Mouse (Mus musculus) left cerebral cortex, adult 2 months (tissue): ENCODE data around the gene Rundc3a. TPM values are rescaled to one million over a fixed set of nuclear protein-coding genes. Genes with fewer than 3 reads are reported as not detected.
"Not testable (repeated sequence)": the region's sequence is repeated elsewhere in the genome, so short reads cannot be mapped to it uniquely, and the experiment has no call there.

Experiments
- DNase-seq, 2 experiments: peaks; one replicate each; pipeline ENCODE4 v3.0.0; 2021 to 2022; ENCODE audit warnings: low spot score in 2 of 2, mixed read lengths in 1 of 2; ENCODE audit errors: extremely low spot score in 1 of 2
- H3K27ac ChIP-seq: fragments of 200-600 bp; 2 replicates; pipeline ENCODE4 v1.8.1; 2022
- H3K4me3 ChIP-seq: fragments of 200-600 bp; 2 replicates; pipeline ENCODE4 v1.8.1; 2022
- CTCF ChIP-seq: fragments of 200-600 bp; IDR thresholded peaks from 2 replicates; pipeline ENCODE4 v1.8.1; 2022; ENCODE audit warnings: antibody characterized with exemption, mild to moderate bottlenecking, moderate library complexity
- intact Hi-C: fragments of 180-260 bp; cut with DNase I; formaldehyde crosslinking; loops from one replicate; pipeline ENCODE4 v1.15.1; 2025
- total RNA-seq, 2 experiments: library from RNA; stranded (reverse); gene quantifications; 2 replicates each; pipeline ENCODE4 v1.2.3; 2021

The Rundc3a gene
- total RNA-seq, 2 experiments from 2014 or later = 505 to 522 TPM

DNA sequence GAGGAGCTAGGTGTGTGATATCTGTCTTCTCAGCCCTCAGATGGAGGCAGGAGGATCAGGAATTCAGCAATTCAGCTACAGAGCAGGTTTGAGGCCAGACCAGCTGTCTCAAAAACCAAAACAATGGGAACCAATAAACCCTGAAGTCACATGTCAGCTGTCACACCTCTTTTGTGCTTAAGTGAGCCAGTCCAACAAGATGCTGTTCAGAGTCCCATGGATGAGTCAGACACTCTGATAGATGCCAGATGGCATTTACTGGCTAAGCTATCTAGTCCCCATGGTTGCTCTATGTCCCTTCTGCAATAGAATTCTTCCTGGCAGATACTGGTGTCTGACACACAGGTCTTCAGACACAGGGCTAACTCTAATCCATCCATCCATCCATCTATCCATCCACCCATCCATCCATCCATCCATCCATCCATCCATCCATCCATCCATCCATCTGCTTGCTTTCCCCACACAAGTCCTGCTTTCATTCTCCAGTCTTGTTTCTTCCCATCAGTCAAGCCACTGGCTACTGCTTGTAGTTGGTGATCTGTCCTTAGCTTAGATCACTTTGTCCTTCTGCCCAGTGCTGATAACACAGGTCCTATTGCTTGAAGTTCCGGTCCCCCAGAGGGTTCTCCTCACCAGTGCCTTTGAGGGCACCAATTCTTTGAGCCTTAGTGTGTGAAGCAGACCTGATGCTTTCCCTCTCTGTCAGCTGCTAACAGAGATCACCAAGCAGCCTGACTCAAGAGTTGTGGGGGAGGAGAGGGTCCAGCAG, 9.7 kb upstream of the Rundc3a start:
- H3K27ac ChIP-seq = peak overlapping the region; percentile 36
- no peak overlapping the region for H3K4me3 ChIP-seq
- DNase-seq = no peak
- intact Hi-C loops = no loop called here
- TF ChIP-seq CTCF = no peak

GRCm38 (mm10) chr11:102384418-102384817, 8.8 kb upstream of the Rundc3a start:
- no peak for TF ChIP-seq CTCF
- DNase-seq = no peak
- intact Hi-C loops = no loop called here

DNA sequence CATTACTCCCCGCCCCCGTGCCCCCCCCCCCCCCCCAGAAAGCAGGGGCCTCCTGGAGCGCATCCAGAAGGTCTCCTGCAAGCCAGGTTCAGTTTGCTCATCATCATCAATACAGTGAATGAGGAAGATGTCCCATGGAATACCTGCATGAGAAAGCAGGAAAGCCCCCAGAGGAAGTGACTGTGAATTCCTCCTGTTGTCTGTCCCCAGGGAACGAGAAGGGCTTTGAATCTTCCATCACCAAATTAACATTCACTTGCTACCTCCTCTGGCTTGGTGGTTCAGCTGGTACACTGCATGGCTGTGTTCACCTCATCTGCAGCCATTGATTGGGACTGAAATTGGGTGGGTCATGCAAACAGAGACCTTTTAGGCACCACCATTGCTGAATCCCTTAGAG, 8.1 kb upstream of the Rundc3a start:
- H3K27ac ChIP-seq = no peak overlapping the region
- DNase-seq = no peak
- H3K4me3 ChIP-seq = no peak overlapping the region
- intact Hi-C loops = no loop called here
- TF ChIP-seq CTCF = no peak

More at GRCm38 (mm10) chr11:102384418-102384817, 8.8 kb upstream of the Rundc3a start:
- Histone ChIP-seq H3K27ac (peak overlapping the region; percentile 36), H3K4me3 (no peak overlapping the region)

GRCm38 (mm10) chr11:102386121-102386520, 7.1 kb upstream of the Rundc3a start:
- DNase-seq = no peak
- no peak for TF ChIP-seq CTCF
- intact Hi-C loops = no loop called here
- H3K27ac ChIP-seq = no peak overlapping the region
- H3K4me3 ChIP-seq = no peak overlapping the region

DNA sequence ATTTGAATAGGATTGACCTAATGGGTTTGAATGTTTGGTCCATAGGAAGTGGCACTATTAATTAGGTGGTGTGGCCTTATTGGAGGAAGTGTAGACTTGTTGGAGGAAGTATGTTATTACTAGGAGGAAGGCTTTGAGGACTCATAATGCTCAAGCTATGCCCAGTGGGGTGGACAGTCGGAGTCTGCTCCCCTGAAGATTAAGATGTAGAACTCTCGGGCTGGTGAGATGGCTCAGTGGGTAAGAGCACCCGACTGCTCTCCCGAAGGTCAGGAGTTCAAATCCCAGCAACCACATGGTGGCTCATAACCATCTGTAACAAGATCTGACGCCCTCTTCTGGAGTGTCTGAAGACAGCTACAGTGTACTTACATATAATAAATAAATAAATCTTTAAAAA, 3.8 kb upstream of the Rundc3a start:
- intact Hi-C loops, H3K4me3 ChIP-seq, H3K27ac ChIP-seq, DNase-seq: not testable (repeated sequence)

GRCm38 (mm10) chr11:102392441-102393237, 564 bp upstream of the Rundc3a start:
- peak overlapping the region; percentile 88 for H3K4me3 ChIP-seq
- DNase-seq = no peak
- peak overlapping the region; percentile 90 for H3K27ac ChIP-seq
- no peak for TF ChIP-seq CTCF
- intact Hi-C loops = loop anchor here (1.0 to 2.0 kb wide), 3 partner anchors 16 to 72 kb away; no protein-coding TSS in a partner anchor

DNA sequence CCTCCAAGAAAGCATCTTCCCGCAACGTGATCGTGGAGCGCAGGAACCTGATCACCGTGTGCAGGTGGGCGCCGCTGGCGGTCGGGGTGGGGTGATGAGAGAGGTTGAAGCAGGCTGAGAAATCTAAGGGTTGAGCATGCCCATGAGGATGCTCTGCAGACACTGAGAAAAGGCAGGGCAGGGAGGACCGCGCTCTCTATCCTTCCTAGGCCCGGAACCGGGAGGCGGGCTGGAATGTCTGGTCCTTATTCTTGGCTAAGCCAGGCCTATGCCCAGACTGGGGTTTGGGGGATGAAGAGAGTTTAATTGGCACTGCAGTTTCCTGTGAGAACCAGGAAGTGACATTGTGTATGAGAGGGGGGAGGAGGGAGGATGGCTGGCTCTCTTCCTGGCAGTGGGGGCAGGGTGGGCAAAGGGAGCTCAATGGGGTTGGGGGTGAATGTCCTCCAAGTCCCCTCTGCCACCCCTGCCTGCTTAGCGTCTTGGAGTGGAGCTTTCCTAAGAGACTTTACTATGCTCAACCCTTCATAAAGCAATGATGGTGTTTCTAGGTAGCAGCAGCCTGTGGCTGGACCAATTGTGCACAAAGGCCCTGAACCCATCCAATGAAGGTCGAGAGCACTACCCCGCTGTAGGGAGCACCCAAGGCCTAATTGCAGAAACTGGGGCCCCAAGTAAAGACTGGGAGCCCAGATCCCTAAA, 667 bp downstream of the Rundc3a start:
- peak in 1 of 2 experiments; percentile 51 for DNase-seq
- Histone ChIP-seq H3K27ac (peak overlapping the region; percentile 98), H3K4me3 (peak overlapping the region; percentile 88)
- intact Hi-C loops = loop anchor here (1.0 to 2.0 kb wide), 3 partner anchors 15 to 74 kb away; no protein-coding TSS in a partner anchor
- no peak for TF ChIP-seq CTCF

DNA sequence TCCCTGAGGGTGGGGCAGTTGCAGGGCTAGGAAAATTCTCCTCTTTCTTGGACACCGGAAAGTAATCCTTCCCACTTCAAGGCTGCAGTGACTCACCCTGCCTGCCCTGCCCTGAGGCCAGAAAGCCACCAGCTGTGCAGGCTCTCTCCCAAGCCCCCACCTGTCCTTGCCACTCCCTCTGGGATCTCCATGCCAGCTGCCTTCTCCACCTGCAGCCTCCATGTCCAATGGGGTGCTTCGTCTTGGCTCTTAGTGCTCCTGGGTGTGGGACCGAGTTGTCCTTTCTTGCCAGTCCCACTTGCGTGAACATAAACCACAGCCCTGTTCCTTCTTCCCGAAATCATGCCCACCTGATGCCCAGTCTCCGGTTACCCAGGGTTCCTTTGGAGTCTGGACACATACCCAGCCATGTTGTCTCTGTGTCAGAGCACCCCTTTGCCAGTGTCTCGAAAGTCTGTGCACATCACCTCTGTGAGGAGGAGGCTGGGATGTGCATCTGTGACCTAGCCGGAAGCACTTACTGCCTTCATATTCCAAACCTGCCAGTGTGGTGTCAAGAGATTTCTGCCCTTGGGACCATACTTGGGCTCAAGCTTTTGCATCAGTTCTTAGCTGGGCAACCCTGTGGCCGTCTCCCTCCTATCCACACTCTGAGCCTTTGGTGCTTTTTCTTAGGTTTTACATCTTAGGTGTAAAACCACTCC, 1.4 kb downstream of the Rundc3a start:
- no peak for TF ChIP-seq CTCF
- H3K27ac ChIP-seq = peak overlapping the region; percentile 98
- peak in 1 of 2 experiments; percentile 16 for DNase-seq
- peak overlapping the region; percentile 88 for H3K4me3 ChIP-seq
- intact Hi-C loops = no loop called here

- Histone ChIP-seq H3K4me3 (peak overlapping the region; percentile 88), H3K27ac (peak overlapping the region; percentile 98)
- no peak for TF ChIP-seq CTCF
- peak in 1 of 2 experiments; percentile 23 for DNase-seq
- intact Hi-C loops = no loop called here
These were observed 2.0 kb downstream of the Rundc3a start for GRCm38 (mm10) chr11:102395250-102395649.

DNA sequence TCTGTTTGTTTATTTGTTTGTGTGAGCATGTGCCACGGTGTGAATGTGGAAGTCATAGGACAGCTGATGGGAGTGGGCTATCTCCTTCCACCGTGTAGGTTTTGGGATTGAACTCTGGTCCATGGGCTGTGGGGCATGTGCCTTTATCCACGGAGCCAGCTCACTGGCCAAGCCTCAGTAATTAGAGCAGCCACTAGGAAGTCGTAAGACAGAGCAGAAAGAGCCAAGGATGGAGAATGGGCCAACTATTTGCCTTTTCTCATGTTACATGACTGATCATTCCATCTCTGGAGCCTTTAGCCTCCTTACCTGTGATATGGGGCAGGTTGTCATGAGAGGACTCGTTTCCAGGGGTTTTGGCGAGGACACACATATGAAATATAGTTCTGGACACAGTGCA, 3.1 kb downstream of the Rundc3a start:
- DNase-seq = no peak
- TF ChIP-seq CTCF = no peak
- peak overlapping the region; percentile 88 for H3K4me3 ChIP-seq
- intact Hi-C loops = no loop called here
- peak overlapping the region; percentile 98 for H3K27ac ChIP-seq

DNA sequence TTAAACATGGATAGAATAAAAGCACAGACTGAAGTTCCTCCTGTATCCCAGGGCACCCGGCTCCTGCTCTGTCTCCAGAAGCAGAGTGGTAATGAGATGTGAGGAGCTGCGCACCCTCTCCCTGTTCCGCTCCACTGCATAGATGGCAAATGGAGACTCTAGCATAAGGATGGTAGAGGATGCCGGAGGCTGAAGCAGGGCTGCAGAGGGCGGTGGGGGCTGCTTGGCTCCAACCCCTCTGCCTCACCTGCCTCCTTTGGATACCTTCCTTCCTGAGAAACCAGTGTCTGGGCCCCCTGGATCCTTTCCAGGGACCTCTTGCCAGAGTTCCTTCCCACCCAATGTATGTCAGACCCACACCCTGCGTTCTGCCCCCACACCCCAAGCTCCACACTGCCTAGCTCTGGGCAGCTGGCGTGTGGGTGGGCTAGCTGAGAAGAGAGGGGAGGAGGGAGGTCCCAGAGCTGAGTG, 3.5 kb downstream of the Rundc3a start:
- Histone ChIP-seq H3K4me3 (peak overlapping the region; percentile 88), H3K27ac (peak overlapping the region; percentile 98)
- intact Hi-C loops = no loop called here
- no peak for TF ChIP-seq CTCF
- peak; percentile 33 to 74 for DNase-seq
